Mouse (Mus musculus): ENCODE data around the gene Lhfpl2. TPM values are rescaled to one million over a fixed set of nuclear protein-coding genes. Genes with fewer than 3 reads are reported as not detected.
A peak's percentile ranks its signal among the peaks of the same experiment; 100 is the strongest.

Gene Lhfpl2
- polyA plus RNA-seq, 1 experiment, result 22.5 TPM

GRCm38 (mm10) chr13:94119309-94119708 is 61.7 kb downstream of the Lhfpl2 start:
- 90% methylated on average over 5 of the region's 5 CpGs for whole genome bisulfite sequencing
- no peak overlapping the region for H3K4me3 ChIP-seq (replicated peaks; ENCODE audit: insufficient read depth, low read depth, low read length)
- no peaks in the 10 kb centered on the region for H3K27me3 ChIP-seq (ENCODE audit: control insufficient read depth, insufficient read depth, low read length)
- no peaks in the 10 kb centered on the region for H3K4me1 ChIP-seq (ENCODE audit: control insufficient read depth, insufficient read depth, low read length)
- no peak for DNase-seq
- TF ChIP-seq CTCF (IDR thresholded peaks at IDR 0.05; ENCODE audit: borderline replicate concordance, insufficient read depth, low read depth, low read length), result no peak
- no peak for TF ChIP-seq POLR2A (IDR thresholded peaks at IDR 0.05; ENCODE audit: borderline replicate concordance, insufficient read depth, low read length)
- no peak overlapping the region for H3K27ac ChIP-seq (ENCODE audit: insufficient read depth, low read length)

DNA sequence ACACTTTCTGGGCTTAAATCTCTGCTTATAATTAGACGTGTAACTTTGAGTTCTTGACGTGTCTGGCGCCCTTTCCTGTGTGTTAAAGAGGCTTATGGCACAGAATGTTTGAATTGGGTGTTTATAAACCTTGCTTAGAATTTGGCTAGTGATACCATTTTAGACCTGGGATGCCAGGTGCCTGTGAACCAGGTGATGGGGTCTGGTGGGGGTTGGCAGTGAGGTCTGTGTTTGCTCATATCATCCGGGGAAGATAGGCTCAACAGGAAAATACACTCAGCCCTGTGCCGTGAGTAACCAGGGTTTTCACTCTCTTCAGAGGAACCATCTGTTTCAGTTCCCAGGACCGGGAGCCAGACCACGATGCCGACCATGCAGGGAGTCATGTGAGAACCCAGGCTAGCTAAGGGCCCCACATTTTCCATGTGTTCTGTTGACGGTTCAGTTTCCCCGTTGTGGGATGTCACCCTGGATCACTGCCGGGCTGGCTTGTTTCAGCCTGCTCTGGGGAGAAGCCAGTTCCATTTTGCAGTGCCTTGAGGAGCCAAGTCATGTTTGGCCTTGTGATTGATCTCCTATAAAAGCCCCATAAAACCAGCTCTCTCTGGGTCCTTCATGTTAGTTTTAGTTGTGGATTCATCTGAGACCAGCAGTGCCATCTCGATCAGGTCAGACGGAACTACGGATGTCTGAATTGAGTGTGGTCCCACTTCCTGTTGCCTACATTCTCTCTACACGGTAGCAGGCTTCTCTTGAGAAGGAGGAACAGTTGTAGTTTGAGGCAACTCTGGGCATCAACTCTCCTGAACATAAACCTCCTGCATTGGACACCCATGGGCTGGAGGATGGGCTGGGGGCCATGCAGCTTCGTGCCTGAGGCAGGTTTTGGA is 65.4 kb downstream of the Lhfpl2 start:
- Histone ChIP-seq H3K4me1 (ENCODE audit: control insufficient read depth, insufficient read depth, low read length) (no peaks in the 10 kb centered on the region), H3K27ac (ENCODE audit: insufficient read depth, low read length) (no peak overlapping the region), H3K27me3 (ENCODE audit: control insufficient read depth, insufficient read depth, low read length) (no peaks in the 10 kb centered on the region), H3K4me3 (replicated peaks; ENCODE audit: insufficient read depth, low read depth, low read length) (no peak overlapping the region)
- TF ChIP-seq POLR2A (IDR thresholded peaks at IDR 0.05; ENCODE audit: borderline replicate concordance, insufficient read depth, low read length), result no peak
- no peak for TF ChIP-seq CTCF (IDR thresholded peaks at IDR 0.05; ENCODE audit: borderline replicate concordance, insufficient read depth, low read depth, low read length)
- DNase-seq, result peak; percentile 28 to 43
- 46% methylated on average over 16 of the region's 16 CpGs for WGBS

- DNase-seq, result no peak
- Histone ChIP-seq H3K4me1 (ENCODE audit: control insufficient read depth, insufficient read depth, low read length) (no peaks in the 10 kb centered on the region), H3K27me3 (ENCODE audit: control insufficient read depth, insufficient read depth, low read length) (no peaks in the 10 kb centered on the region; the same call in 1 of the 2 replicates), H3K4me3 (replicated peaks; ENCODE audit: insufficient read depth, low read depth, low read length) (no peak overlapping the region), H3K27ac (ENCODE audit: insufficient read depth, low read length) (no peak overlapping the region)
- TF ChIP-seq CTCF (IDR thresholded peaks at IDR 0.05; ENCODE audit: borderline replicate concordance, insufficient read depth, low read depth, low read length), result no peak
- no peak for TF ChIP-seq POLR2A (IDR thresholded peaks at IDR 0.05; ENCODE audit: borderline replicate concordance, insufficient read depth, low read length)
- WGBS, result 76% methylated on average over 7 of the region's 7 CpGs
Measured at GRCm38 (mm10) chr13:94130394-94130793, 72.8 kb downstream of the Lhfpl2 start.

DNA sequence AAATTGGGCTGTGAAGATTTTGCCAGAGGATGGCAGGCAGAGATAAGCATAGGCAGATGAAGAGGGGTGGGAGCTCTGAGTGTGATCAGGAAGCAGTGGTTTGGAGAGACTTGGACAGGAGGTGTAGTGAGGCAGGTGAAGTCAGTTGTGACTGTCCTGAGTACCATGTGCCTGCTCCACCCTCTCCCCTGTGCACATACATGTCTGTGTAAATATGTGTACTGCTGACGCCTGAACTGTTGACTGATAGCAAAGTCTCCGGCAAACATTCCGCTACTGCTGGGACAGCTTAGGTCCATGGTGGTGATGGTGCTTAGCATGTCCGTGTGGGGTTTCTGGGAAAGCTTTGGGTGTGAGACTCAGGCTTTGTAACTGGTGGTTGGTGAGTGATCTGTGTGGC is 73.5 kb downstream of the Lhfpl2 start:
- 95% methylated on average over 4 of the region's 4 CpGs for WGBS
- TF ChIP-seq CTCF (IDR thresholded peaks at IDR 0.05; ENCODE audit: borderline replicate concordance, insufficient read depth, low read depth, low read length) (no peak), POLR2A (IDR thresholded peaks at IDR 0.05; ENCODE audit: borderline replicate concordance, insufficient read depth, low read length) (no peak)
- no peak for DNase-seq
- no peak overlapping the region for H3K27ac ChIP-seq (ENCODE audit: insufficient read depth, low read length)
- no peaks in the 10 kb centered on the region for H3K4me1 ChIP-seq (ENCODE audit: control insufficient read depth, insufficient read depth, low read length)
- no peak overlapping the region for H3K4me3 ChIP-seq (replicated peaks; ENCODE audit: insufficient read depth, low read depth, low read length)
- no peaks in the 10 kb centered on the region; the same call in 1 of the 2 replicates for H3K27me3 ChIP-seq (ENCODE audit: control insufficient read depth, insufficient read depth, low read length)

DNA sequence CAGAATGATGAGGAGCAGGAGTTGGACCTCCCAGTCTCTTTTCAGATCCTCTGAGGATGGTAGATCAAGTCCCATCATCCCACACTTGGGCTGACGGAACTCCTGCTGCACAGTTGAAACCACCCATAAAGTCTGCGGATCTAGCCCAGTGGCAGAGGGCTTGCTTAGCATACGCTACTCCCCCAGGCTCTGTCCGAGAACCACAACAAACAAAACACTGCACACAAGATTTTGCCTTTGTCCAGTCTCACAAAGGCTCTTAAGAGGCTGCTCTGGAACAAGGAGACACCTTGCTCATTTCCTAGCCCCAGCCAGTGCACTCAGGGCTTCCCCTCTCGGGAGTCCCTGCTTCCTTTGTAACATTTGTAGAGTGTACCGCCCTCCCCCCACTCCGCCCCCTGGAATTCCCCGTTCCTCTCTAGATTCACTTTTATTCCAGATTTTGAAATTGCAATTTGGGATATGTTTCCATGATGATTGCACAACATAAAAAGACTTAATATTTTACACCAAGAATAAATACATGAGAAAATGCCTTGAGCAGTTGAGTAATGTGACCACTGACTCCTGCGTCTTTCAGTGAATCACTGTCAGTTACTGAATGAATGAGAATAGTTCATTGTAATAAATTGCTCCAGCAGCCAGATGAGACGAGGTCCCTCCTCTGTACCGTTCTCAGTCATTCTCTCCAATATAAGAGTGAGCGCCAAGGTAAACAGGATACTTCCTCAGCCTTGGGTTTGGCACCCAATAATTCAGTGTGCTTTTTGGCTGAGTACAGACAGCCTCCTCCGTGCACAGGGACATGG is 74.8 kb downstream of the Lhfpl2 start:
- no peaks in the 10 kb centered on the region; the same call in 1 of the 2 replicates for H3K27me3 ChIP-seq (ENCODE audit: control insufficient read depth, insufficient read depth, low read length)
- H3K4me3 ChIP-seq (replicated peaks; ENCODE audit: insufficient read depth, low read depth, low read length), result no peak overlapping the region
- H3K27ac ChIP-seq (ENCODE audit: insufficient read depth, low read length), result no peak overlapping the region
- TF ChIP-seq CTCF (IDR thresholded peaks at IDR 0.05; ENCODE audit: borderline replicate concordance, insufficient read depth, low read depth, low read length) (no peak), POLR2A (IDR thresholded peaks at IDR 0.05; ENCODE audit: borderline replicate concordance, insufficient read depth, low read length) (no peak)
- H3K4me1 ChIP-seq (ENCODE audit: control insufficient read depth, insufficient read depth, low read length), result no peaks in the 10 kb centered on the region
- WGBS, result 81% methylated on average over 13 of the region's 13 CpGs
- DNase-seq, result no peak

DNA sequence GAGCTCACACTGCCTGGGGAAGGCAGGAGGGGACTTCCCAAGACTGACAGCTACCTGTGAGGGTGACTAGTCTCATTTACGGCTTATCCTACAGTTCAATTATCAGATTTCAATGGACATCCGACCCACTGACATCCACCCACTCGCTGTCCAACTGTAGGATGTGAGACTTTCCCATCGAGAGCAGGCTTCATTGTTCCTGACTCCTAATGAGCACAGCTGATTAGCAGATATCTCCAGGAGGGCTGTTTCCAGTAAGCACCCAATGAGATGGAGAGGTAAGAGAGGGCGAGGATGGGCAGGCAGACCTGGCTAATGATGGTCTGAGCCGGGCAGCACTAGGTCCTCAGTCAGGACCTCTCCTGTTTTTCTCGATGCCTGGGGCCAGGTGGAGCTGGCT is 77.0 kb downstream of the Lhfpl2 start:
- no peak for DNase-seq
- no peak overlapping the region for H3K27ac ChIP-seq (ENCODE audit: insufficient read depth, low read length)
- H3K27me3 ChIP-seq (ENCODE audit: control insufficient read depth, insufficient read depth, low read length), result no peaks in the 10 kb centered on the region; the same call in 1 of the 2 replicates
- no peaks in the 10 kb centered on the region for H3K4me1 ChIP-seq (ENCODE audit: control insufficient read depth, insufficient read depth, low read length)
- 77% methylated on average over 7 of the region's 7 CpGs for WGBS
- no peak overlapping the region for H3K4me3 ChIP-seq (replicated peaks; ENCODE audit: insufficient read depth, low read depth, low read length)
- TF ChIP-seq POLR2A (IDR thresholded peaks at IDR 0.05; ENCODE audit: borderline replicate concordance, insufficient read depth, low read length), result no peak
- TF ChIP-seq CTCF (IDR thresholded peaks at IDR 0.05; ENCODE audit: borderline replicate concordance, insufficient read depth, low read depth, low read length), result no peak

GRCm38 (mm10) chr13:94135180-94135579 is 77.6 kb downstream of the Lhfpl2 start:
- TF ChIP-seq CTCF (IDR thresholded peaks at IDR 0.05; ENCODE audit: borderline replicate concordance, insufficient read depth, low read depth, low read length) (no peak), POLR2A (IDR thresholded peaks at IDR 0.05; ENCODE audit: borderline replicate concordance, insufficient read depth, low read length) (no peak)
- Histone ChIP-seq H3K4me1 (ENCODE audit: control insufficient read depth, insufficient read depth, low read length) (no peaks in the 10 kb centered on the region), H3K4me3 (replicated peaks; ENCODE audit: insufficient read depth, low read depth, low read length) (no peak overlapping the region), H3K27ac (ENCODE audit: insufficient read depth, low read length) (no peak overlapping the region), H3K27me3 (ENCODE audit: control insufficient read depth, insufficient read depth, low read length) (no peaks in the 10 kb centered on the region)
- no peak for DNase-seq
- 48% methylated on average over 7 of the region's 7 CpGs for WGBS
